Mouse (Mus musculus): ENCODE data around the gene Wnt16. TPM values are rescaled to one million over a fixed set of nuclear protein-coding genes. Genes with fewer than 3 reads are reported as not detected.
A peak's percentile ranks its signal among the peaks of the same experiment; 100 is the strongest.

The Wnt16 gene
- total and polyA plus RNA-seq, 3 experiments, result 10.9 to 71.1 (median 15.9) TPM

DNA sequence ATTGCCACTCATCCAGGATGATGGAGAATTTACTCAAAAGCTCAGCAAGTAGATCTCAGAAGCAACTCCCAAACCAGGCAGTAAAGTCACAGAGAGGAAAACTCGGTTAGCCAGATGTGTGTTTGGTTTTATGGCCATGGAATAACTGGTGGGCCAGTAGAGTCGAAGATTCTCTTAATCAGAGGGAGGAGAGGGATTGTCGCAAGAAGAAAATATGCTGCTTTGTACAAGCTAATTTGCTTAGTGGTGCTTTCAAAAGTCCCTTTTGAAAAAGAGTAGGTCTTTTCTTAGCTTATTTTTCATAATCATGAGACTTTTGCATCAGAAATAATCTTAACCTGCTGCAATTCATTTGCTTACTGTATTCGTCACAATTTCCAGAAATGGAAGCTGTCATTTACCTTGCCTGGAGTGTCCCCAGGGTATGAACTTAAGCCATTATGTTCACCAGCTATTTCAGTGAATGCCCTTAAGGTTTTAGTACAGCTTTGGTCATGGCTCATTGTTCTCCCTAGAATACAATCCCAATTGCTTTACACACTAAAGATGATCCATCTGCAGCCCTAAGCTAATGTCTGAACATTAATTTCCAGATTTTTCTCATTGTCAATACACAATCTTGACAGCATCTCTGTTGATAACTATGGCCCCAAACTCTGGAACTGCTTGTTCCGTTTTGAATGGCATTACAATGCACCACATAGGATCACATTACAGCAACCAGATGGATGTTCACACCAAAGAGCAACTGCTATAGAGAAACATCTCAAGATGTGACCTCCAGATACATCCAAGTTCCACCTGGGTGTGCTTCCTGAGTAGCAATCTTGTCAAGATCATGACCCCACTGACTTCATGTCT, 20.0 kb upstream of the Wnt16 start (continued):
- TF ChIP-seq UBTF (IDR thresholded peaks at IDR 0.05; ENCODE audit: low read depth, low read length), result no peak
- no peak for TF ChIP-seq MAZ (IDR thresholded peaks at IDR 0.05; ENCODE audit: low read depth, low read length)
- TF ChIP-seq CHD2 (IDR thresholded peaks at IDR 0.05; ENCODE audit: low read length), result peak; percentile 51
- TF ChIP-seq ZNF384 (IDR thresholded peaks at IDR 0.05; ENCODE audit: low read depth, low read length), result peak; percentile 81
- TF ChIP-seq SMC3 (IDR thresholded peaks at IDR 0.05; ENCODE audit: low read depth, low read length), result no peak
- TF ChIP-seq ZMIZ1 (IDR thresholded peaks at IDR 0.05; ENCODE audit: low read depth, low read length), result no peak
- TF ChIP-seq TCF12 (IDR thresholded peaks at IDR 0.05; ENCODE audit: low read depth, low read length), result peak; percentile 87
- no peak for TF ChIP-seq NELFE (IDR thresholded peaks at IDR 0.05; ENCODE audit: low read depth, low read length)
- peak; percentile 99 for TF ChIP-seq JUN (IDR thresholded peaks at IDR 0.05; ENCODE audit: insufficient read depth, low read depth, low read length)
- TF ChIP-seq RCOR1 (conservative IDR thresholded peaks at IDR 0.05; ENCODE audit: low read depth, low read length), result peak; percentile 68
- TF ChIP-seq POLR2AphosphoS2 (IDR thresholded peaks at IDR 0.05; ENCODE audit: low read depth, low read length), result no peak
- TF ChIP-seq MYC (IDR thresholded peaks at IDR 0.05; ENCODE audit: low read depth, low read length), result peak; percentile 53; the same call in 1 of the 2 replicates
- TF ChIP-seq EP300 (IDR thresholded peaks at IDR 0.05; ENCODE audit: low read length), result peak; percentile 97
- 0 out of 2 replicates have a peak, but pooled peaks have one; percentile 41 for TF ChIP-seq KAT2A (IDR thresholded peaks at IDR 0.05; ENCODE audit: insufficient replicate concordance, low read length)
- TF ChIP-seq PAX5 (IDR thresholded peaks at IDR 0.05; ENCODE audit: low read length), result no peak
- TF ChIP-seq JUND (conservative IDR thresholded peaks at IDR 0.05; ENCODE audit: low read depth, low read length), result peak; percentile 98
- TF ChIP-seq ZC3H11A (IDR thresholded peaks at IDR 0.05; ENCODE audit: low read depth, low read length), result no peak
- peak; percentile 99 for TF ChIP-seq MEF2A (IDR thresholded peaks at IDR 0.05; ENCODE audit: borderline replicate concordance, low read depth, low read length)
- TF ChIP-seq RAD21 (IDR thresholded peaks at IDR 0.05; ENCODE audit: low read depth, low read length), result no peak; the same call in 1 of the 2 replicates

DNA sequence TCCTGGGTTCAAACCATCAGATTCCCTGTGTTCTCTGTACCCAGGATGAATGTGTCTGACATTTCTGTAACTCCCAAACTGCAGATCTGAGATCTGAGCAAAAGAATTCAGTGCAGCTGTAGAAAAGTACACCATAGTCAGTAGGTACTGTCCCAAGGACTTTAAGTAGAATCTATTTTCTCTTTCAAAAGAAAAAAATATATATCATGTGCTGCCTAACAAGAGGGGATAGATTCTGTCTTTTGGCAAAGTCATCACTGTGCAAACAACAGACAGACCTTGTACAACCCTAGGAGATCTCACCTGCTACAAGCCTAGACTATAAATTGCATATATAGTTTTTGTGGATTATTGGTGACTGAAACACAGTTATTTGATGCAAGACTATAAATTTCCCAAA, 19.4 kb upstream of the Wnt16 start:
- H3K79me2 ChIP-seq (replicated peaks; ENCODE audit: control insufficient read depth, extremely low read depth, insufficient read depth, poor library complexity, severe bottlenecking), result 0 out of 2 replicates have a peak, but pooled peaks cover 2% of the 10 kb centered on the region
- no peaks in the 10 kb centered on the region for H3K27me3 ChIP-seq (replicated peaks)
- in situ Hi-C loops (cut with MboI; ENCODE audit: low pct_ligation_motif_present, low pct_unique_long_range_greater_than_20kb, low sequenced_read_pairs) (no loop called here), dilution Hi-C loops (cut with MboI; ENCODE audit: extremely low pct_ligation_motif_present, extremely low pct_unique_long_range_greater_than_20kb, low sequenced_read_pairs) (no loop called here)
- H3K36me3 ChIP-seq (replicated peaks in 1 of 2; ENCODE audit: control insufficient read depth in 1 of 2, insufficient read depth in 1 of 2, low read length in 1 of 2), result no peaks in the 10 kb centered on the region
- TF ChIP-seq ELF1 (IDR thresholded peaks at IDR 0.05; ENCODE audit: low read depth, low read length), result no peak
- TF ChIP-seq NELFE (IDR thresholded peaks at IDR 0.05; ENCODE audit: low read depth, low read length), result no peak
- 0 out of 2 replicates have a peak, but pooled peaks have one; percentile 43 for TF ChIP-seq MAFK (IDR thresholded peaks at IDR 0.05; ENCODE audit: insufficient replicate concordance, low read length)
- 0 out of 2 replicates have a peak, but pooled peaks have one; percentile 43 for TF ChIP-seq EP300 (IDR thresholded peaks at IDR 0.05; ENCODE audit: low read length)
- peak; percentile 76; the same call in 1 of the 2 replicates for TF ChIP-seq MEF2A (IDR thresholded peaks at IDR 0.05; ENCODE audit: borderline replicate concordance, low read depth, low read length)
- 0 out of 2 replicates have a peak, but pooled peaks have one; percentile 48 for TF ChIP-seq ETS1 (conservative IDR thresholded peaks at IDR 0.05; ENCODE audit: low read depth, low read length)
- peak; percentile 85 for TF ChIP-seq ZNF384 (IDR thresholded peaks at IDR 0.05; ENCODE audit: low read depth, low read length)
- peak; percentile 67 for TF ChIP-seq BHLHE40 (IDR thresholded peaks at IDR 0.05; ENCODE audit: low read depth, low read length)
- peak overlapping the region; percentile 96 for H3K9ac ChIP-seq (ENCODE audit: insufficient read depth, low read depth)
- no peak for DNase-seq (ENCODE audit: extremely low read depth)
- H3K4me2 ChIP-seq (ENCODE audit: insufficient read depth, low read depth, poor library complexity, severe bottlenecking), result peak overlapping the region; percentile 41
- H3K4me1 ChIP-seq (ENCODE audit: control insufficient read depth in 1 of 2, insufficient read depth in 2 of 2), result peaks cover 29 to 76% of the 10 kb centered on the region in 2 experiments
- no peaks in the 10 kb centered on the region for H3K9me3 ChIP-seq (replicated peaks; ENCODE audit: low read length)
- no peak overlapping the region for H3K4me3 ChIP-seq (replicated peaks in 1 of 3; ENCODE audit: low read depth in 2 of 3, low read length in 2 of 3, poor library complexity in 1 of 3)
- H3K27ac ChIP-seq (ENCODE audit: insufficient read depth, low read depth), result peak overlapping the region; percentile 100
